ENCODE assay signal across 25 mouse cellular contexts in the genomic region with DNA sequence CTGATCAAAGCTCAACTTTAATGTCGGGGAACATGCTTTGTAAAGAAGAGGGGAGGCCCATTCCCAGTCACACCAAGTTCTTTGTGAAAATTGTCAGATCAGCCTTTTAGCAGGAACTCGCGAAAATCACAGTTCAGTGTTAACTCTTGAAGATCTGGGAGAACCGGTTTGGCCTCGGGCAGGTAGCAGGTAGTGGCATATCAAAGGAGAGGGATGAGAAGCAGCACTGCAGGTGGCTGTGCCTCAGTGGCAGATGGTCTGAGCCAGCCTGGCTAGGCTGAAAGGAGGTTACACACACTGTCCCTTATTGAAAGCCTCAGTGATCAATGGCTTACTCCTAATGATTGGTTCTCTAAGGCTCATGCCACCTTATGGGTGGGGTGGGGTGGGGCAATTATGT.
A peak's percentile ranks its signal among the peaks of the same experiment; 100 is the strongest.
DNase-seq lines count a peak whose midpoint lies in the region; ATAC-seq and TF ChIP-seq lines count a peak whose summit lies in the region.
"Had no signal": no experiment of that assay in that cellular context is flagged by ENCODE, and none has a peak within 500 bp of the region (broad histone marks: within the 10 kb centered on the region; RNA-seq: fewer than 3 reads in every experiment).

No protein-coding gene starts in this region.

- H3K9me3 ChIP-seq in lung, embryonic 14.5 days (ENCODE audit: low read depth, low read length), result no peaks in the 10 kb centered on the region
- H3K9me3 ChIP-seq in intestine, postnatal 0 days (ENCODE audit: control insufficient read depth), result no peaks in the 10 kb centered on the region
- no peaks in the 10 kb centered on the region; the same call in 1 of the 2 replicates for H3K9me3 ChIP-seq in midbrain, embryonic 11.5 days (ENCODE audit: control insufficient read depth, low read length)
- H3K9me3 ChIP-seq: embryonic facial prominence, embryonic 12.5 days; G1E; hindbrain, embryonic 13.5 days had no signal

- ATAC-seq in lung, embryonic 14.5 days (ENCODE audit: insufficient read depth), result no peak
- ATAC-seq in intestine, postnatal 0 days, result no peak
- ATAC-seq in midbrain, embryonic 11.5 days (ENCODE audit: low FRiP score), result no peak
- ATAC-seq: forebrain, embryonic 13.5 days; forebrain, embryonic 16.5 days; hindbrain, embryonic 16.5 days; Patski had no signal

- peak; percentile 4 for DNase-seq in embryo, embryonic 10 days (ENCODE audit: low spot score)
- no peak for DNase-seq in embryo, embryonic 11 days
- peak; percentile 1 for DNase-seq in lung, embryonic 14.5 days
- no peak for DNase-seq in lung, postnatal 36 days
- no peak for DNase-seq in midbrain, embryonic 11.5 days (ENCODE audit: low spot score, missing footprints)
- DNase-seq: adrenal gland, postnatal 10 days; adrenal gland, postnatal 36 days; cerebellum, adult 18-20 months; cerebellum, adult 9-10 months; cerebellum, postnatal 25 days; gastrocnemius, postnatal 10 days; gastrocnemius, postnatal 36 days; heart, postnatal 36 days; kidney, adult 11 months had no signal

- no peak overlapping the region for H3K4me2 ChIP-seq in lung, embryonic 14.5 days
- peak overlapping the region; percentile 27; the same call in 1 of the 2 replicates for H3K4me2 ChIP-seq in intestine, postnatal 0 days (replicated peaks; ENCODE audit: low read depth)
- H3K4me2 ChIP-seq in midbrain, embryonic 11.5 days, result no peak overlapping the region
- H3K4me2 ChIP-seq: embryonic facial prominence, embryonic 12.5 days; forebrain, embryonic 13.5 days; heart, embryonic 11.5 days; hindbrain, embryonic 13.5 days had no signal

- H3K9ac ChIP-seq in lung, embryonic 14.5 days, result no peak overlapping the region
- no peak overlapping the region for H3K9ac ChIP-seq in intestine, postnatal 0 days (ENCODE audit: low read depth, low read length)
- no peak overlapping the region for H3K9ac ChIP-seq in midbrain, embryonic 11.5 days (ENCODE audit: low read length)
- H3K9ac ChIP-seq: embryonic facial prominence, embryonic 12.5 days; forebrain, embryonic 13.5 days; hindbrain, embryonic 13.5 days had no signal

- no peaks in the 10 kb centered on the region for H3K27me3 ChIP-seq in lung, embryonic 14.5 days (ENCODE audit: insufficient read depth, low read length)
- H3K27me3 ChIP-seq in intestine, postnatal 0 days (replicated peaks; ENCODE audit: control insufficient read depth, insufficient read depth, low read length), result no peaks in the 10 kb centered on the region
- H3K27me3 ChIP-seq in midbrain, embryonic 11.5 days (ENCODE audit: control insufficient read depth, insufficient read depth, low read length), result no peaks in the 10 kb centered on the region
- H3K27me3 ChIP-seq: embryonic facial prominence, embryonic 12.5 days; forebrain, embryonic 13.5 days; hindbrain, embryonic 13.5 days; Patski had no signal

- H3K4me3 ChIP-seq in lung, embryonic 14.5 days (ENCODE audit: low read depth, low read length), result no peak overlapping the region
- no peak overlapping the region for H3K4me3 ChIP-seq in intestine, postnatal 0 days (ENCODE audit: low read depth, low read length)
- no peak overlapping the region for H3K4me3 ChIP-seq in midbrain, embryonic 11.5 days (ENCODE audit: low read depth, low read length)
- H3K4me3 ChIP-seq: embryonic facial prominence, embryonic 12.5 days; forebrain, embryonic 10.5 days; forebrain, embryonic 13.5 days; hindbrain, embryonic 10.5 days; hindbrain, embryonic 13.5 days had no signal

- no peaks in the 10 kb centered on the region for H3K36me3 ChIP-seq in lung, embryonic 14.5 days (ENCODE audit: insufficient read depth)
- H3K36me3 ChIP-seq in intestine, postnatal 0 days (ENCODE audit: control insufficient read depth, insufficient read depth), result no peaks in the 10 kb centered on the region
- no peaks in the 10 kb centered on the region for H3K36me3 ChIP-seq in midbrain, embryonic 11.5 days (ENCODE audit: control insufficient read depth, insufficient read depth, low read length)
- H3K36me3 ChIP-seq: embryonic facial prominence, embryonic 12.5 days; forebrain, embryonic 10.5 days; G1E; hindbrain, embryonic 10.5 days; hindbrain, embryonic 13.5 days had no signal

- 15% methylated on average over 5 of the region's 5 CpGs for WGBS in lung, embryonic 14.5 days
- 23% methylated on average over 5 of the region's 5 CpGs for WGBS in intestine, postnatal 0 days
- 50% methylated on average over 5 of the region's 5 CpGs for WGBS in midbrain, embryonic 11.5 days

- no peaks in the 10 kb centered on the region for H3K4me1 ChIP-seq in lung, embryonic 14.5 days (ENCODE audit: insufficient read depth)
- no peaks in the 10 kb centered on the region for H3K4me1 ChIP-seq in intestine, postnatal 0 days (replicated peaks; ENCODE audit: control insufficient read depth, insufficient read depth, low read length)
- H3K4me1 ChIP-seq in midbrain, embryonic 11.5 days (ENCODE audit: control insufficient read depth, insufficient read depth, low read length), result no peaks in the 10 kb centered on the region
- H3K4me1 ChIP-seq: embryonic facial prominence, embryonic 12.5 days; forebrain, embryonic 10.5 days; forebrain, embryonic 13.5 days; hindbrain, embryonic 10.5 days; hindbrain, embryonic 13.5 days had no signal

- no peak for TF ChIP-seq CTCF in lung, embryonic 14.5 days (IDR thresholded peaks at IDR 0.05; ENCODE audit: low read depth)
- TF ChIP-seq CTCF in intestine, postnatal 0 days (IDR thresholded peaks at IDR 0.05; ENCODE audit: low read depth), result no peak

- H3K27ac ChIP-seq in lung, embryonic 14.5 days (ENCODE audit: low read depth), result no peak overlapping the region
- no peak overlapping the region for H3K27ac ChIP-seq in intestine, postnatal 0 days (ENCODE audit: low read depth, low read length)
- H3K27ac ChIP-seq in midbrain, embryonic 11.5 days (ENCODE audit: low read depth, low read length), result no peak overlapping the region
- H3K27ac ChIP-seq: embryonic facial prominence, embryonic 12.5 days; forebrain, embryonic 10.5 days; forebrain, embryonic 13.5 days; hindbrain, embryonic 10.5 days; hindbrain, embryonic 13.5 days had no signal

Comparison
In these comparisons a context has a peak if more than half of its experiments do, and no peak if none do; other contexts are left out.
1. DNase-seq: peak in embryo, embryonic 10 days (single experiment) and lung, embryonic 14.5 days (single experiment); none in embryo, embryonic 11 days (single experiment), lung, postnatal 36 days (single experiment) and midbrain, embryonic 11.5 days (single experiment).